Mouse (Mus musculus) fibroblast of lung, adult 2 months (primary cell): ENCODE data around the gene Oxld1.
"Not testable (repeated sequence)": the region's sequence is repeated elsewhere in the genome, so short reads cannot be mapped to it uniquely, and the experiment has no call there.

ENCODE experiments used
- DNase-seq: peaks from one replicate; pipeline ENCODE4 v3.0.0-alpha.2; 2011; ENCODE audit warnings: low read depth

The Oxld1 gene

DNA sequence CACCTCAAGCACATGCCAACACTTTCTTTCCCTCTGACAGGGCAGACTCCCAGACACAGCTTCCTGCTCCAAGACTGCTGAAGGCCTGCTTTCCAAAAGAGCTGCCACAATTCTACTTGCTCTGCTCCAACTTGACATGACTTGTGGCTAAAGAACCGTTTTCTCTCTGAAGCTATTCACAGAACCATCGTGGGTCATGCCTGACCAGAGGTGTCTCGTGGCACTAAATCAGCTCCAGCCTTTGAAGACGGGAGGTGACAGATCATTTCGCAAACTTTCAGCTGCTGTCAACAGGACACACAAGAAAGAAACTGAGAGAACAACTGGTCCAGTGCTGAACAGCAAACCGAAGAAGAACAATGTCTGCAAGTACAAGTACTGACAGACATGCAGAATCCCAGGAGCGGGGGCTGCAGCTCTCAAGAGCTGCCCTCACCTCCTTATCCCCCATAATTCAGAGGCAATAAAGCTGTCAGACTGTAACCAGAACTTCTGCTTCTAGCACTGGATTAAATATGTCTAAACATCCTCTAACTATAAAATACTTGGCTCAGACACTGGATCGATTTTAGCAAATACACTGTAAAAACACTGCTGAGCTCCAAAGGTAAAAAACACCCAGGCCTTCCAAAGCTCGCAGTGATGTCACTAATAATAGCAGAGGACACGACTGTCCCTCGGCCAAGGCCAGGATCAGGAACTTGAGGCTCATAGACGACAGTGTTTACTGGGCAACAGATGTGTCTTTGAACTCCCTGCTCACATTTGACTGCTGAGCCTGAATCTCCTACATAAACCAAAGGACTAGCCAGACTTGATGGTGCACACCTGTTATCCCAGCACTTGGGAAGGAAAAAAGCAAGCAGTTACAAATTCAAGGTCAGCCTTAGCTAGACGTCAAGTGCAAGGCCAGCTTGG, 35.0 kb downstream of the Oxld1 start:
- no peak for DNase-seq

DNA sequence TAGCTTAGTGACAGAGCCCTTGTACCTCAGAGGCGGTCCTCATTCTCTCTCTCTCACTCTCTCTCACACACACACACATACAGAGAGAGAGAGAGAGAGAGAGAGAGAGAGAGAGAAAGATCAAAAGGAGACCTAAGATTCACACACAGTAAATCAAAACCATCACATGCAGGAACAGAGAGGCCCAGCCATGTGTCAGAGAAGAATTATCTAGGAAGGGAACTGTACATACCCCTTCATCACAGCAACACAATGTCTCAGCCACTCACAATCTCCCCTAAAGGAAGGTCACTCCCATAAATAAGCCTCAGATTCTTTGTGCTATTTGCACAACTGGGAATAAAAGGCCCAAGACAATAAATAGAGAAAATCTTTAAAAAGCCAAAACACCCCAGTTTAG, 39.3 kb downstream of the Oxld1 start:
- DNase-seq, result no peak

DNA sequence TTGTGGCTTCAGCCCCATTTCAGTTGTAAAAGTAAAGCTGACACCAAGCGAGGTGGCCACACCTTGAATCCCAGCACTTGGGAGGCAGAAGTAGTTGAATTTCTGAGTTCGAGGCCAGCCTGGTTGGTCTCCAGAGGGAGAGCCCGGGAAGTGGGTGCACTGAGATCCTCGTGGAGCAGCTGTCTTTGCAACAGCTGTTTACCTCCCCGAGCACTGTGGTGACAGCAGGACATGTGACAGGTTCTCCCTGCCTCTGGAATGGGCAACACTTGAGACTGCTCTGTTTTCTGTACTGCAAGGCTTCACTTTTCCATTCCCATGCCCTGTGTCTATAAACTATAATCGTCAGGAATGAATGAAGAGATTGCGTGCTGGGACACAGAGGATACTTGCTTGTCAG, 40.0 kb downstream of the Oxld1 start:
- DNase-seq, result no peak

DNA sequence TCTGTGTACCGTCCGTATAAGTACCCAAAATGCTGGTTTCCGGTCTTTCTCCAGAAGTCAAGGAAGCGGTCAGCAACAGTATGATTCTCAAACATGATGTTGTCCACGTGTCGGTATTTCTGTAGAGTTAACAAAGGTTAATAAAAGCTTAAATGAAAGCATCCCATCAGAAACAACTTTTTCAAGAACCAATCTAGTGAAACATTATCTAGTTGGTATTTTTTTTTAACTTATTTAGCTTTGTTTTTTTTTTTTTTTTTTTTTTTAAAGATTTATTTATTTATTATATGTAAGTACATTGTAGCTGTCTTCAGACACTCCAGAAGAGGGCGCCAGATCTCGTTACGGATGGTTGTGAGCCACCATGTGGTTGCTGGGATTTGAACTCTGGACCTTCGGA, 44.2 kb downstream of the Oxld1 start:
- DNase-seq, result not testable (repeated sequence)
